ENCODE assay signal across 10 mouse cellular contexts in genomic region chr14:93416752-93417151, GRCm38 (mm10).
A peak's percentile ranks its signal among the peaks of the same experiment; 100 is the strongest.
DNase-seq lines count a peak whose midpoint lies in the region; ATAC-seq lines count a peak whose summit lies in the region.
"Had no signal": no experiment of that assay in that cellular context is flagged by ENCODE, and none has a peak within 500 bp of the region (broad histone marks: within the 10 kb centered on the region; RNA-seq: fewer than 3 reads in every experiment).

No protein-coding gene starts in this region.

- H3K36me3 ChIP-seq in neural tube, embryonic 11.5 days (ENCODE audit: control insufficient read depth, insufficient read depth, low read length): no peaks in the 10 kb centered on the region
- no peaks in the 10 kb centered on the region for H3K36me3 ChIP-seq in forebrain, embryonic 16.5 days (ENCODE audit: control insufficient read depth, insufficient read depth)
- no peaks in the 10 kb centered on the region for H3K36me3 ChIP-seq in kidney, embryonic 16.5 days (ENCODE audit: insufficient read depth, low read length)
- H3K36me3 ChIP-seq: liver, embryonic 15.5 days had no signal

- peak; percentile 86 for ATAC-seq in neural tube, embryonic 11.5 days (ENCODE audit: insufficient read depth, low FRiP score, low TSS enrichment)
- ATAC-seq in forebrain, embryonic 16.5 days: peak; percentile 83; the same call in 1 of the 2 replicates
- ATAC-seq in kidney, embryonic 16.5 days (ENCODE audit: low FRiP score, low TSS enrichment): no peak
- no peak for ATAC-seq in erythroblast, adult 5-6 weeks (replicated peaks; ENCODE audit: low FRiP score, poor library complexity, severe bottlenecking)

- H3K9ac ChIP-seq in neural tube, embryonic 11.5 days (ENCODE audit: low read length): no peak overlapping the region
- no peak overlapping the region for H3K9ac ChIP-seq in forebrain, embryonic 16.5 days (replicated peaks; ENCODE audit: low read depth, low read length)
- no peak overlapping the region for H3K9ac ChIP-seq in kidney, embryonic 16.5 days (replicated peaks; ENCODE audit: low read length)
- H3K9ac ChIP-seq: liver, embryonic 15.5 days had no signal

- H3K9me3 ChIP-seq in neural tube, embryonic 11.5 days (ENCODE audit: control insufficient read depth, low read length): no peaks in the 10 kb centered on the region
- no peaks in the 10 kb centered on the region for H3K9me3 ChIP-seq in forebrain, embryonic 16.5 days (ENCODE audit: control insufficient read depth, low read length)
- no peaks in the 10 kb centered on the region for H3K9me3 ChIP-seq in kidney, embryonic 16.5 days (ENCODE audit: low read length)
- H3K9me3 ChIP-seq: liver, embryonic 15.5 days had no signal

- no peak overlapping the region for H3K4me2 ChIP-seq in neural tube, embryonic 11.5 days (ENCODE audit: low read depth)
- no peak overlapping the region for H3K4me2 ChIP-seq in forebrain, embryonic 16.5 days (ENCODE audit: low read length)
- H3K4me2 ChIP-seq in kidney, embryonic 16.5 days (replicated peaks; ENCODE audit: low read depth, low read length): no peak overlapping the region
- H3K4me2 ChIP-seq: liver, embryonic 15.5 days had no signal

- 45% methylated on average over 3 of the region's 3 CpGs for WGBS in neural tube, embryonic 11.5 days
- 22% methylated on average over 3 of the region's 3 CpGs for WGBS in forebrain, embryonic 16.5 days
- 60% methylated on average over 3 of the region's 3 CpGs for WGBS in kidney, embryonic 16.5 days

- peak; percentile 65 for DNase-seq in neural tube, embryonic 11.5 days (ENCODE audit: low spot score)
- DNase-seq in neural tube, embryonic 10.5 days (ENCODE audit: extremely low spot score, low spot score): no peak
- DNase-seq in layer of hippocampus, postnatal 25 days (ENCODE audit: extremely low spot score in 1 of 2, low spot score in 1 of 2): peak; percentile 26 to 54
- DNase-seq in right cerebral cortex, postnatal 36 days (ENCODE audit: low spot score in 2 of 2): peak; percentile 12 to 35
- no peak for DNase-seq in kidney, adult 9 months

- H3K4me1 ChIP-seq in neural tube, embryonic 11.5 days (ENCODE audit: control insufficient read depth, insufficient read depth, low read length): no peaks in the 10 kb centered on the region
- peaks cover 4% of the 10 kb centered on the region for H3K4me1 ChIP-seq in forebrain, embryonic 16.5 days (replicated peaks; ENCODE audit: control insufficient read depth, insufficient read depth, low read length)
- no peaks in the 10 kb centered on the region for H3K4me1 ChIP-seq in kidney, embryonic 16.5 days (ENCODE audit: insufficient read depth, low read length)
- H3K4me1 ChIP-seq: liver, embryonic 15.5 days had no signal

- H3K4me3 ChIP-seq in neural tube, embryonic 11.5 days (ENCODE audit: low read depth, low read length): no peak overlapping the region
- H3K4me3 ChIP-seq in forebrain, embryonic 16.5 days (replicated peaks; ENCODE audit: low read length): no peak overlapping the region
- H3K4me3 ChIP-seq in kidney, embryonic 16.5 days (ENCODE audit: low read length): no peak overlapping the region
- H3K4me3 ChIP-seq: liver, embryonic 15.5 days had no signal

- H3K27me3 ChIP-seq in neural tube, embryonic 11.5 days (ENCODE audit: control insufficient read depth, insufficient read depth, low read length): no peaks in the 10 kb centered on the region
- H3K27me3 ChIP-seq in forebrain, embryonic 16.5 days (replicated peaks; ENCODE audit: control insufficient read depth, insufficient read depth, low read length): no peaks in the 10 kb centered on the region
- H3K27me3 ChIP-seq in kidney, embryonic 16.5 days (ENCODE audit: insufficient read depth, low read length): no peaks in the 10 kb centered on the region
- H3K27me3 ChIP-seq: CH12.LX; liver, embryonic 15.5 days had no signal

- H3K27ac ChIP-seq in neural tube, embryonic 11.5 days (ENCODE audit: low read depth, low read length): no peak overlapping the region
- H3K27ac ChIP-seq in forebrain, embryonic 16.5 days (ENCODE audit: low read length): no peak overlapping the region
- no peak overlapping the region for H3K27ac ChIP-seq in kidney, embryonic 16.5 days (ENCODE audit: low read length)
- H3K27ac ChIP-seq: liver, embryonic 15.5 days had no signal

Comparison
In these comparisons a context has a peak if more than half of its experiments do, and no peak if none do; other contexts are left out.
1. DNase-seq: peak in neural tube, embryonic 11.5 days (single experiment), layer of hippocampus, postnatal 25 days (2 of 2) and right cerebral cortex, postnatal 36 days (2 of 2); none in neural tube, embryonic 10.5 days (single experiment) and kidney, adult 9 months (single experiment).
2. ATAC-seq: peak in neural tube, embryonic 11.5 days (single experiment) and forebrain, embryonic 16.5 days (single experiment); none in kidney, embryonic 16.5 days (single experiment) and erythroblast, adult 5-6 weeks (single experiment).